Mouse (Mus musculus): Measurements from ENCODE around the gene Zfp362.

The Zfp362 gene

GRCm38 (mm10) chr4:128729709-128730037 lies 76.2 kb downstream of the Zfp362 start:
- no peak for DNase-seq (ENCODE audit: low spot score)

- DNase-seq (ENCODE audit: low spot score) = no peak
These were observed 76.7 kb downstream of the Zfp362 start for GRCm38 (mm10) chr4:128729033-128729708.

DNA sequence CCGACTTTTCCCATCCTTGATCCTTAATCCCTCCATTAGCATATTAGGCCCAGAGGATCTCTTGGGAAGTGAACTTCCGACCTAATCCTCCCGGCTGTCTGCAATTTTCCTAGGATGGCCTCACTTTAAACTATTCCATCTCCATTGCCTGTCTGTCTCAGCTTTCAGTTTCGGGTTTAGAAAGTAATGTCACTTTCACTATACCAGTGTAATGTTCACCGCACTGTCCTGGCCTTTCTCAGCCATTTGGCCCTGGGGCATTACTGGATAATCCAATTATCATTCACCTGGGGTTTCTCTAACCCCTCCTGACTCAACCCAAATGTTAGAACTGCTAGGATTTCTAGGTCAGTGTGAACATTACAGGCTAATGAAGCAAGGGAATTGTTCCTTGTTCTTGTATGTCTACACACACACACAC lies 77.4 kb downstream of the Zfp362 start:
- DNase-seq (ENCODE audit: low spot score) = peak; percentile 60

DNA sequence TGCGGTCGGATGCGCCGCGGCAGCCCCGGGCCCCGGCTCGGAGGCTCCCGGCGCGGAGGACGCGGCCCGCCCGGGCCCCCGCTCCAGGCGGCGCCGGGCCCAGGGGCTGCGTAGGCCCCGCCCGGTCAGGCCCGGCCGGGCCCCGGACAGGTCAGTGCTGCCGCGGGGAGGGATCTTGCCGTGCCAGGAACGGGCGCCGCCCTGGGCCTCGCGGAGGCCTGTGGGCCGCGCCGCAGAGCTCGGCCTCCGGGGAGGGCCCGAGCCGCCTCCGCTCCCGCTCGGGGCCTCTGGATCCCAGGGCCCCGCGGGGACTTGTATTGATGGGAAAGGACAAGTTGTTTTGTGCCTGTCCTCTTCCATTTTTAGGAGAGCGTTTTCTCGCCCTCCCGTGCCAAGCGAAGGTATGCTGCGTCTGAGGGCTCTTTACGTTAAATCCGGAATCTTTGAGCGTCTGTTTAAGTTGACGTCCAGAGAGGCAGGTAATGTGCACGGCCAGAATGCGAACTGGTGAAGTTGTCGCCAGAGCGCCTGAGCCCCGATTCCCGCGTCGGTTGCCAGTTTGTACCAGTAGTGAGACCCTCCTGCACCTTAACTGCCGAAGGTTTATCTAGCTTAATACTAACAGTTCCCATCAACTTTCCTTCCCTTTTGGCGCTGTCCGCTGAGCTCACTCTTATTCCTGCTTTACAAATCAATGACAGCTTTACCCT lies 78.0 kb downstream of the Zfp362 start:
- peak; percentile 52 for DNase-seq (ENCODE audit: low spot score)

DNA sequence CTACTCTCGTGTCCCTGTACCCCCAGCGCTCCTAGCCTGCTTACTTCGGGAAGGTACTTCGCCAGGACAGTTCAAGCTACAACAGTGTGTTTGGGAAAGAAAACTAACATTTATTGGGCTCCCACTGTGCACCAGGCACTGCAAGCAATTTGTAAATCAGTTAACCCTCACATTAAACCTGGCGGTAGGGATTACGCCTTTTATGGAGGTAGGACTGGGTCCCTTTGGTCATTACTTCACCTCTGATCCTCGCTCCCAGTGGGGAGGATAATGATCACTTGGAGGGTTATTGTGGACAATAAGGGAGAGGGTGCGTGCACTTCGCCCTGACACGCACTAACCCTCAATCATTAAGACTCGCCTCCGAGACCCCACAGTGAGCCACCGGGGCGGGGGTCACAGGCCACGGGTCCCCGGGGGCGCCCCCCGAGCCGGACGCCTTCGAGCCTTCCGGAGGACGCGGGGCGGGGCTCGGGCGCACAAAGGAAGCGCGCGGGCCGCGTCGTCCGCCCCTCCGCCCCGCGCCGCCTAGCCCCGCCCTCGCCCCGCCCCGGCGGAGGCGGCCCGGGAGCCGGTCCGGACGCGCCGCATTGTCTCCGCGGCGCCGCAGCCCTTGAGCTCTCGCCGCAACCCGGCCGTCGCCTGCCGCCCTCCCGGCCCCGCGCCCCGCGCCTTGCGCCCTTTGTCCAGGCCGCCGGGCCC lies 78.7 kb downstream of the Zfp362 start:
- peak; percentile 82 for DNase-seq (ENCODE audit: low spot score)

- DNase-seq (ENCODE audit: low spot score) = no peak
These were observed 81.8 kb downstream of the Zfp362 start for GRCm38 (mm10) chr4:128724059-128724458.

GRCm38 (mm10) chr4:128723431-128723830 lies 82.4 kb downstream of the Zfp362 start:
- DNase-seq (ENCODE audit: low spot score) = no peak

Measured in MN1 (cell line).